In genomic region chr4:125489901-125490590, GRCm38 (mm10) we compare ENCODE assay signal across 8 mouse cellular contexts. TPM values are rescaled to one million over a fixed set of nuclear protein-coding genes. Genes with fewer than 3 reads are reported as not detected.
A peak's percentile ranks its signal among the peaks of the same experiment; 100 is the strongest.
DNase-seq lines count a peak whose midpoint lies in the region; ATAC-seq and TF ChIP-seq lines count a peak whose summit lies in the region.

No protein-coding gene starts in this region.

- peak; percentile 79 for ATAC-seq in intestine, embryonic 15.5 days
- ATAC-seq in midbrain, embryonic 15.5 days (replicated peaks): peak; percentile 68
- no peak for ATAC-seq in inflammation-experienced regulatory T-cells, adult 6 months

- no peak for TF ChIP-seq CTCF in ES-Bruce4 (IDR thresholded peaks at IDR 0.05; ENCODE audit: low read depth, low read length)

- H3K27ac ChIP-seq in heart, embryonic 10.5 days: 0 out of 2 replicates have a peak overlapping the region, but pooled peaks have one; percentile 22
- no peak overlapping the region for H3K27ac ChIP-seq in ES-Bruce4 (ENCODE audit: insufficient read depth, low read length)
- H3K27ac ChIP-seq in embryonic facial prominence, embryonic 10.5 days (replicated peaks): peak overlapping the region; percentile 54; the same call in 1 of the 2 replicates
- H3K27ac ChIP-seq in intestine, embryonic 15.5 days: no peak overlapping the region
- H3K27ac ChIP-seq in midbrain, embryonic 15.5 days: peak overlapping the region; percentile 83

- DNase-seq in heart, embryonic 10.5 days (ENCODE audit: low spot score): no peak
- no peak for DNase-seq in heart, adult 18-20 months
- peak; percentile 78 for DNase-seq in embryonic facial prominence, embryonic 10.5 days (ENCODE audit: low spot score)
- peak; percentile 34 for DNase-seq in urinary bladder, adult 2 months (ENCODE audit: low spot score)

- H3K27me3 ChIP-seq in heart, embryonic 10.5 days (ENCODE audit: insufficient read depth, poor library complexity, severe bottlenecking): peaks cover 100% of the 10 kb centered on the region
- peaks cover 14% of the 10 kb centered on the region for H3K27me3 ChIP-seq in ES-Bruce4 (ENCODE audit: control insufficient read depth, insufficient read depth, low read length, poor library complexity, severe bottlenecking)
- peaks cover 100% of the 10 kb centered on the region for H3K27me3 ChIP-seq in embryonic facial prominence, embryonic 10.5 days (replicated peaks; ENCODE audit: low read depth, poor library complexity, severe bottlenecking)
- H3K27me3 ChIP-seq in intestine, embryonic 15.5 days (replicated peaks): peaks cover 99% of the 10 kb centered on the region
- H3K27me3 ChIP-seq in midbrain, embryonic 15.5 days (replicated peaks): peaks cover 27% of the 10 kb centered on the region

- no peaks in the 10 kb centered on the region for H3K36me3 ChIP-seq in heart, embryonic 10.5 days
- H3K36me3 ChIP-seq in ES-Bruce4 (ENCODE audit: control insufficient read depth, insufficient read depth, low read length, poor library complexity, severe bottlenecking): no peaks in the 10 kb centered on the region
- no peaks in the 10 kb centered on the region for H3K36me3 ChIP-seq in embryonic facial prominence, embryonic 10.5 days (replicated peaks)
- H3K36me3 ChIP-seq in intestine, embryonic 15.5 days: no peaks in the 10 kb centered on the region
- no peaks in the 10 kb centered on the region for H3K36me3 ChIP-seq in midbrain, embryonic 15.5 days (replicated peaks)

- H3K4me1 ChIP-seq in heart, embryonic 10.5 days: peaks cover 30% of the 10 kb centered on the region
- H3K4me1 ChIP-seq in ES-Bruce4 (ENCODE audit: control insufficient read depth, insufficient read depth, low read length): peaks cover 10% of the 10 kb centered on the region
- peaks cover 77% of the 10 kb centered on the region for H3K4me1 ChIP-seq in embryonic facial prominence, embryonic 10.5 days
- H3K4me1 ChIP-seq in intestine, embryonic 15.5 days (replicated peaks): peaks cover 16% of the 10 kb centered on the region
- H3K4me1 ChIP-seq in midbrain, embryonic 15.5 days: peaks cover 96% of the 10 kb centered on the region

- H3K9me3 ChIP-seq in heart, embryonic 10.5 days: no peaks in the 10 kb centered on the region
- H3K9me3 ChIP-seq in ES-Bruce4 (replicated peaks; ENCODE audit: control insufficient read depth, insufficient read depth, low read length, poor library complexity, severe bottlenecking): no peaks in the 10 kb centered on the region
- H3K9me3 ChIP-seq in embryonic facial prominence, embryonic 10.5 days: no peaks in the 10 kb centered on the region
- no peaks in the 10 kb centered on the region for H3K9me3 ChIP-seq in intestine, embryonic 15.5 days
- H3K9me3 ChIP-seq in midbrain, embryonic 15.5 days: no peaks in the 10 kb centered on the region

- peak overlapping the region; percentile 81 for H3K9ac ChIP-seq in ES-Bruce4 (ENCODE audit: low read depth, poor library complexity, severe bottlenecking)
- 0 out of 2 replicates have a peak overlapping the region, but pooled peaks have one; percentile 3 for H3K9ac ChIP-seq in intestine, embryonic 15.5 days
- peak overlapping the region; percentile 70 for H3K9ac ChIP-seq in midbrain, embryonic 15.5 days

- under 1% methylated on average over 77 of the region's 81 CpGs for WGBS in heart, embryonic 10.5 days
- under 1% methylated on average over 81 of the region's 81 CpGs for WGBS in embryonic facial prominence, embryonic 10.5 days
- under 1% methylated on average over 80 of the region's 81 CpGs for WGBS in intestine, embryonic 15.5 days
- WGBS in midbrain, embryonic 15.5 days: under 1% methylated on average over 65 of the region's 81 CpGs

- TF ChIP-seq POLR2A in ES-Bruce4 (IDR thresholded peaks at IDR 0.05; ENCODE audit: insufficient read depth, low read length): no peak

- H3K4me2 ChIP-seq in intestine, embryonic 15.5 days (replicated peaks): peak overlapping the region; percentile 58
- peak overlapping the region; percentile 79 for H3K4me2 ChIP-seq in midbrain, embryonic 15.5 days

- peak overlapping the region; percentile 56 for H3K4me3 ChIP-seq in heart, embryonic 10.5 days
- H3K4me3 ChIP-seq in ES-Bruce4 (ENCODE audit: low read depth, low read length): peak overlapping the region; percentile 61
- H3K4me3 ChIP-seq in embryonic facial prominence, embryonic 10.5 days: peak overlapping the region; percentile 55
- peak overlapping the region; percentile 34 for H3K4me3 ChIP-seq in intestine, embryonic 15.5 days (replicated peaks)
- H3K4me3 ChIP-seq in midbrain, embryonic 15.5 days: peak overlapping the region; percentile 63

- TF ChIP-seq EP300 in ES-Bruce4 (IDR thresholded peaks at IDR 0.05; ENCODE audit: insufficient read depth, low read depth, low read length): no peak

RNA-seq across cellular contexts. Expression of gene Grik3, which starts 0.5 kb away (rescaled TPM):
- polyA plus RNA-seq in heart, embryonic 10.5 days (2016; fragmentation: Nextera tagmentation; extraction: Ambion mirVana): 0.12 and 0.15 TPM in 2 replicates
- total RNA-seq in heart, adult 18-20 months (2021): under 1 TPM; 0.17 to 0.21 TPM
- polyA plus RNA-seq in ES-Bruce4 (2011; ENCODE audit: insufficient read depth, insufficient read length, low read depth, missing spikeins): 10.3 and 12.5 TPM in 2 replicates
- 0.16 and 0.36 TPM in 2 replicates for polyA plus RNA-seq in embryonic facial prominence, embryonic 10.5 days (2016; fragmentation: Nextera tagmentation; extraction: Ambion mirVana)
- polyA plus RNA-seq in intestine, embryonic 15.5 days (2015; fragmentation: Nextera tagmentation; extraction: Ambion mirVana): 0.39 and 0.43 TPM in 2 replicates
- polyA plus RNA-seq in midbrain, embryonic 15.5 days (2015; fragmentation: Nextera tagmentation; extraction: Ambion mirVana): 4.8 and 5.3 TPM in 2 replicates
- 0.72 and 0.99 TPM in 2 replicates for polyA plus RNA-seq in urinary bladder, adult 2 months (2012; rRNA removed)
- not detected for polyA plus RNA-seq in inflammation-experienced regulatory T-cells, adult 6 months (2017; shearing (Covaris generic))

Comparison
In these comparisons a context has a peak if more than half of its experiments do, and no peak if none do; other contexts are left out.
1. DNase-seq: peak in embryonic facial prominence, embryonic 10.5 days (single experiment) and urinary bladder, adult 2 months (single experiment); none in heart, embryonic 10.5 days (single experiment) and heart, adult 18-20 months (0 of 2).
2. H3K27ac ChIP-seq: peak in heart, embryonic 10.5 days (single experiment), embryonic facial prominence, embryonic 10.5 days (single experiment) and midbrain, embryonic 15.5 days (single experiment); none in ES-Bruce4 (single experiment) and intestine, embryonic 15.5 days (single experiment).
3. H3K9ac ChIP-seq: peak in every context shown above with its lines; median percentile 81 in ES-Bruce4; 70 in midbrain, embryonic 15.5 days; 3 in intestine, embryonic 15.5 days.
4. Peak in every context shown above with its lines, with median percentiles within 50 percentile points of each other: H3K4me3 ChIP-seq.